Mouse (Mus musculus): Measurements from ENCODE around the gene Gucy1a1.
A peak's percentile ranks its signal among the peaks of the same experiment; 100 is the strongest.
"Not testable (repeated sequence)": the region's sequence is repeated elsewhere in the genome, so short reads cannot be mapped to it uniquely, and the experiment has no call there.

Gucy1a1 gene

GRCm38 (mm10) chr3:82145126-82145901, at the start of gene Gucy1a1:
TSS of gene Gucy1a1 (minus strand) at chr3:82145789.
- peak; percentile 4 for DNase-seq (ENCODE audit: extremely low read depth, insufficient read length, low spot score)

- DNase-seq (ENCODE audit: extremely low read depth, insufficient read length, low spot score): no peak
Observed at GRCm38 (mm10) chr3:82191559-82192245, 46.1 kb upstream of the Gucy1a1 start.

GRCm38 (mm10) chr3:82185626-82186025, 40.0 kb upstream of the Gucy1a1 start:
- DNase-seq (ENCODE audit: extremely low read depth, insufficient read length, low spot score): no peak

DNA sequence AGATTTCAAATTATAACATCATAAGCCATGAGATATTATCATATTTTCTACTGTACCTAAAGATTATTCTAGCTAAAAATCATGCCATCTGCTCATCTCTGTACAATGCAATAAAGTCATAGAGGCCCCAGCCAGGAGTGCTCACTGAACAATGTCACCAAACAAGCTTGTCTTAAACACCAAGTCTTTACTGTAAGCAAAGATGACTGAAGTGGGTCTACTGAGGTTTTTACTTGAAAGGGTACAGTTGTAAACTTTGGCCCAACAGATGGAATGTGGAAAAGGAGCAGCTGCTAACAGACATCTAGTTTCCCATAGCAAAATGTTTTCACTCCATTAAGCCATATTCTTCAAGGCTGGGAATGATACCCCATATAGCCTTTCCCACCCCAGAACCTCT, 35.9 kb upstream of the Gucy1a1 start:
- no peak for DNase-seq (ENCODE audit: extremely low read depth, insufficient read length, low spot score)

GRCm38 (mm10) chr3:82180253-82180652, 34.7 kb upstream of the Gucy1a1 start:
- no peak for DNase-seq (ENCODE audit: extremely low read depth, insufficient read length, low spot score)

- DNase-seq (ENCODE audit: extremely low read depth, insufficient read length, low spot score): no peak
Observed at GRCm38 (mm10) chr3:82175501-82175900, 29.9 kb upstream of the Gucy1a1 start.

DNA sequence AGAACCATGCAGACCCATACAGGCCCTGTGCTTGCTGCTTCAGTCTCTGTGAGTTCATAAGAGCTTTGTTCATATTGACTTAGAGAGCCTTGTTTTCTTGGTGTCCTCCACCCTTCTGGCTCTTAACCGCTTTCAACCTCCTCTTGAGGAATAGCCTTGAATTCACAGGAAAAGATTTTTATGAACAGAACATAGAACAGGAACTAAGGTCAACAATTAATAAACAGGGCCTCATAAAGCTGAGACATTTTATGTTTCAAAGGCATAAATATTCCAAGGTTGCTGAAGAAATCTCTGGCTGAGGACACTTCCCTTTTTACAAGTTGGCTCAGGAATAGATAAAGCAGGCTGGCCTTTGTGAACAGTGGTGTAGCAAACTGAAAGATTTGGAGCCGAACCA, 21.5 kb upstream of the Gucy1a1 start:
- DNase-seq (ENCODE audit: extremely low read depth, insufficient read length, low spot score): no peak

GRCm38 (mm10) chr3:82165937-82166336, 20.3 kb upstream of the Gucy1a1 start:
- no peak for DNase-seq (ENCODE audit: extremely low read depth, insufficient read length, low spot score)

GRCm38 (mm10) chr3:82162992-82163391, 17.4 kb upstream of the Gucy1a1 start:
- DNase-seq (ENCODE audit: extremely low read depth, insufficient read length, low spot score): not testable (repeated sequence)

- DNase-seq (ENCODE audit: extremely low read depth, insufficient read length, low spot score): no peak
Observed at GRCm38 (mm10) chr3:82145978-82146377, 389 bp upstream of the Gucy1a1 start.

DNA sequence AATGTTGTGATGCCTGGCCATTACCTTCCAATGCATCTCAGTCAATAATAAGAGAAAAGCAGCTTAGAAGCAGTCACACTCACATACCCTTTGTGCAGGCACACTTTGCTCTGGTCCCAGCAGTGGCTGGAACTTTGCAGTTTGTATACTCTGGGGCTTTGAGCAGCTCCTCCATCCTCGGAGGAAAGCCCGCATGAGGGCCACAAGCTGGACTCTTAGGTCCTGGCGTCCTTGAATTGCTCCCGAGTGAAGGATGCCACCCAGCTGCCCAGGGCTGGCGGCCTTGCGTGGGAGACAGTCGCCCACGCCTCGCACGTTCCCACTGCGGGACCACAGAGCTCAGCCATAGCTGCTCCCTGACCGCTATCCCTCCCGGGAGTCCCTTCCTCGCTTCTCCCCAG, 864 bp downstream of the Gucy1a1 start:
- peak; percentile 1 for DNase-seq (ENCODE audit: extremely low read depth, insufficient read length, low spot score)

- DNase-seq (ENCODE audit: extremely low read depth, insufficient read length, low spot score): no peak
Observed at GRCm38 (mm10) chr3:82140781-82141180, 4.8 kb downstream of the Gucy1a1 start.

DNA sequence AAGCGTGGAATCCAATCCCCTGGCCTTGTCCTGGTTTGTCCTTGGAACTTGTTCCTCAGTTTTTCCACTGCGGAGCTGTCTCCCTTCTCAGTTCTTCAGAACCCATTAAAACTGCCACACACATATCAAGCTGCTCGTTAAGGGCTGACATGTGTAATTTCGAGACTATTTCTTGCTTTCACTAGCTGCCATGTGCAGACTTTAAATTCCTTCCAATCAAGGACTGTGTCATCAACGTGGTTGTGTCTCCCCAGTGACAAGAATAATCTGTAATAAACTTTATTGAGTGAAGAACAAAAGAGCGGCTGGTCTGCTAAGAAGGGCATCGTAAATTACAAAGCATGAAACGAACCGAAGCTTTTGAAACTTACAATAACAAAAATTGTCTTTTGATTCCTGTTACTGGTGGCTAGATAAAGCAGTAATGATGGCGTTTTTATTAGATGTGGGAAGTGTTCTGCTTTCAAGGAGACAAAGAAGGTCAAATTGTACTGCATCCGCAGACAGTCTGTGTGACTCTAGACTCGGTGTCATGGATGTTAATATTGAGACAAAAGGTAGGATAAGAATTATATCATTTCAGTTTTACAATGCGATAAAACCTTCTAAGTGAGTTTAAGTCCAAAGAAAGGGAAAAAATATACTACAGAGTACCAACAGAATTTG, 7.5 kb downstream of the Gucy1a1 start:
- no peak for DNase-seq (ENCODE audit: extremely low read depth, insufficient read length, low spot score)

GRCm38 (mm10) chr3:82135483-82135882, 10.1 kb downstream of the Gucy1a1 start:
- DNase-seq (ENCODE audit: extremely low read depth, insufficient read length, low spot score): no peak

DNA sequence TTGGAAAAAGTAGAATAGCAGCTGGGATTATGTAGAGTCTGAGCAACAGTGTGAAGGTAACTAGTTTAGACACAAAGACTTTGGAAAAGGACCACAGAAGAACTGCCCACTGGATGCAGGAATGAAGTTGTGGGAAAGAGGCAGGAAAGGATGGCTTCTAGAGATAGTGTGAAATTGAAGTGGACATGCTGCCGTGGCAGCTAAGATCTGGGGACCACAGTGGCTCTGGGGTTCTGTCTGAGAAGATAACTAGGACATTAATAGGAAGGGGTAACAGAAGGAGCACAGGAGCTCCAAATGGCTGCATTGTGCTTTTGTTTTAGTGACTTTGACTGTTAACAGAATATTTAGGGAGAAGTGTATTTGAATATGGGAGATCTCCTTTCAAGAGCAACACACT, 16.3 kb downstream of the Gucy1a1 start:
- no peak for DNase-seq (ENCODE audit: extremely low read depth, insufficient read length, low spot score)

- no peak for DNase-seq (ENCODE audit: extremely low read depth, insufficient read length, low spot score)
Observed at GRCm38 (mm10) chr3:82124567-82124966, 21.0 kb downstream of the Gucy1a1 start.

- DNase-seq (ENCODE audit: extremely low read depth, insufficient read length, low spot score): no peak
Observed at GRCm38 (mm10) chr3:82118916-82119315, 26.7 kb downstream of the Gucy1a1 start.

DNA sequence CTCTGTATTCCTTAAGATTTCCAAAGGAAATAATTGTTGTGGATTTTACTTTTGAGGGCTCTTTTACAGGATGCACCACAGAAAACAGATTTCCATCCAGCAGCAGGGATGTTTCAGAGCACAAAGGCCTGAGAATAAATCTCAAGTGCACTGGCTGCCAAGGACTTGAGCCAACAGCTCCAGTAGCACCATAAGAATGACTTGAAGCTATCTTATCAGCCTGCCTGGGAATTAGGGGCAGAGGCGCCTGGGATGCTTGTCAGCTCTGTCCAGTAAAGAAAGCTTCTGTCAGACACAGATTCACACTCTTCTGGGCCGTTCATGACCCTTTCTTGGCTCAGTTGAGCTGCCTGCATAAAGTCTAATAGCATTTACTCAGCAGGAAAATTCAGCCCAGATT, 33.1 kb downstream of the Gucy1a1 start:
- no peak for DNase-seq (ENCODE audit: extremely low read depth, insufficient read length, low spot score)

DNA sequence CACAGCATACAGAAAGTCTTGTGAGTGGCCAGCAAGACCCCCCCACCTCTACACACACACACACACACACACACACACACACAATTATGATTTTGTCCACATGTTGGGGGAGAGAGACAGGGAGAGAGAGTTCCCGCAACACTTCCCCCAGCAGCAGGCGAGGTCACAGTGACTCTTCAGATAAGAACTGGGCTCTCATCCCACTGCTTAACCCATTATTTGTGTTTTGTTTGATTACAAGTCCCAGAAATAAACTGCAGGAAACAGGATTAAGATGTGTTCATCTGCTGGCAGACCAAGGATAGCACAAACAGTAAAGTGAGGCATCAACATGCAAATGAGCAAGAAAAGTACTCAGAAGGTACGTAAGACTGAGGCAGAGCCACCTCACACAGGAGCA, 33.6 kb downstream of the Gucy1a1 start:
- no peak for DNase-seq (ENCODE audit: extremely low read depth, insufficient read length, low spot score)

GRCm38 (mm10) chr3:82108951-82109350, 36.6 kb downstream of the Gucy1a1 start:
- DNase-seq (ENCODE audit: extremely low read depth, insufficient read length, low spot score): no peak

GRCm38 (mm10) chr3:82104229-82104628, 41.4 kb downstream of the Gucy1a1 start:
- DNase-seq (ENCODE audit: extremely low read depth, insufficient read length, low spot score): no peak

GRCm38 (mm10) chr3:82099127-82099526, 46.5 kb downstream of the Gucy1a1 start:
- no peak for DNase-seq (ENCODE audit: extremely low read depth, insufficient read length, low spot score)

Measured in 3134 (cell line).